Mouse (Mus musculus) left cerebral cortex, adult 9 months (tissue): ENCODE measurements at regions not wholly inside any gene's neighbourhood (a gene's known extent, or its start where the extent isn't known, plus 50 kb on each side); places are given as distances from the start of the nearest gene placed in this dataset.
A peak's percentile ranks its signal among the peaks of the same experiment; 100 is the strongest.
"Not testable (repeated sequence)": the region's sequence is repeated elsewhere in the genome, so short reads cannot be mapped to it uniquely, and the experiment has no call there.

Experiments used
- DNase-seq, 2 experiments: peaks; one replicate each; pipeline ENCODE4 v3.0.0; 2022; ENCODE audit warnings: low spot score in 2 of 2

- DNase-seq = no peak
Measured at GRCm38 (mm10) chr3:18488886-18489285, 540.7 kb downstream of the Cypt12 start.

GRCm38 (mm10) chr3:18522562-18522961 lies 574.4 kb downstream of the Cypt12 start:
- no peak for DNase-seq

GRCm38 (mm10) chr3:18524011-18524410 lies 575.8 kb downstream of the Cypt12 start:
- no peak for DNase-seq

GRCm38 (mm10) chr3:18557201-18557600 lies 609.0 kb downstream of the Cypt12 start:
- DNase-seq = no peak

GRCm38 (mm10) chr3:18560282-18560785 lies 612.1 kb downstream of the Cypt12 start:
- DNase-seq = no peak

- not testable (repeated sequence) for DNase-seq
Measured at GRCm38 (mm10) chr3:18580911-18581626, 632.9 kb downstream of the Cypt12 start.

GRCm38 (mm10) chr3:18620608-18621007 lies 672.4 kb downstream of the Cypt12 start:
- DNase-seq = no peak

- peak; percentile 18 to 66 for DNase-seq
Measured at GRCm38 (mm10) chr3:18623831-18624304, 675.7 kb downstream of the Cypt12 start.

GRCm38 (mm10) chr3:18624381-18625145 lies 676.4 kb downstream of the Cypt12 start:
- DNase-seq = peak in 1 of 2 experiments; percentile 44

- DNase-seq = no peak
Measured at GRCm38 (mm10) chr3:18625395-18626328, 677.5 kb downstream of the Cypt12 start.

- no peak for DNase-seq
Measured at GRCm38 (mm10) chr3:18626375-18626774, 678.2 kb downstream of the Cypt12 start.

- DNase-seq = no peak
Measured at GRCm38 (mm10) chr3:18626820-18627219, 678.6 kb downstream of the Cypt12 start.

GRCm38 (mm10) chr3:18629233-18629632 lies 681.0 kb downstream of the Cypt12 start:
- DNase-seq = no peak

GRCm38 (mm10) chr3:18631601-18632000 lies 683.4 kb downstream of the Cypt12 start:
- no peak for DNase-seq

GRCm38 (mm10) chr3:18634855-18635254 lies 686.6 kb downstream of the Cypt12 start:
- DNase-seq = no peak

GRCm38 (mm10) chr3:18637553-18637952 lies 689.3 kb downstream of the Cypt12 start:
- no peak for DNase-seq

GRCm38 (mm10) chr3:18640286-18640685 lies 692.1 kb downstream of the Cypt12 start:
- peak in 1 of 2 experiments; percentile 41 for DNase-seq

GRCm38 (mm10) chr3:18641688-18642087 lies 693.5 kb downstream of the Cypt12 start:
- no peak for DNase-seq

GRCm38 (mm10) chr3:18643408-18644035 lies 695.3 kb downstream of the Cypt12 start:
- peak; percentile 27 to 71 for DNase-seq

- no peak for DNase-seq
Measured at GRCm38 (mm10) chr3:18645481-18645880, 697.3 kb downstream of the Cypt12 start.

- no peak for DNase-seq
Measured at GRCm38 (mm10) chr3:18645927-18646326, 697.7 kb downstream of the Cypt12 start.
